Mouse (Mus musculus) mouse embryonic stem cell (cell line): ENCODE measurements around the gene Slc27a5.

Experiments
- in situ Hi-C, 2 experiments: fragments of 300-500 bp; cut with MboI; formaldehyde crosslinking; loops; 1 replicate in 1 of 2; 3 replicates in 1 of 2; pipeline ENCODE4 v1.14.3; 2019 to 2020; ENCODE audit warnings: low sequenced_read_pairs in 2 of 2, low pct_unique_long_range_greater_than_20kb in 1 of 2, mixed read lengths in 1 of 2; ENCODE audit not compliant: unreplicated experiment in 1 of 2

Slc27a5 gene

DNA sequence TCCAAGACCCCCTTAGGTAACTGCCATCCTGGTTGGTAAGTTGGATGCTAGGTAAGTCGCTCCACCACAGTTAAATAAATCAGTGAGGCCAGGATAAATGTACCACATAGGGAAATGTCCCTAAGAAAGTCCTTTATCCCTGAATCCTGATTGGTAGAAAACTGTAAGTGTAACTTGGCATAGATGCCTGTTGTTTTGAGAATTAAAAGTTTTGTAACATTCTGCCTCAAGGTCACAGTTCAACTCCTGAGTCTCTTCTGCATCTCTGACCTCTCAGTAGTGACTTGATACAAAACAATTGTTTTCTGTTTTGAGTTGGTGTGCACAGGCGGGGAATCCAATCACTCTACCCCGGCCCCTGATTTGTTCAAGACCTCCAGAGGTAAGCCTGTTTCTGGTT is 859 bp upstream of the Slc27a5 start, which contains the start of gene Trim28:
Trim28 (plus strand) TSS at position 264 of the 400 bp plus-strand sequence.
- in situ Hi-C loops = no loop called here

GRCm38 (mm10) chr7:12997230-12997629 is 762 bp downstream of the Slc27a5 start:
- in situ Hi-C loops = no loop called here

DNA sequence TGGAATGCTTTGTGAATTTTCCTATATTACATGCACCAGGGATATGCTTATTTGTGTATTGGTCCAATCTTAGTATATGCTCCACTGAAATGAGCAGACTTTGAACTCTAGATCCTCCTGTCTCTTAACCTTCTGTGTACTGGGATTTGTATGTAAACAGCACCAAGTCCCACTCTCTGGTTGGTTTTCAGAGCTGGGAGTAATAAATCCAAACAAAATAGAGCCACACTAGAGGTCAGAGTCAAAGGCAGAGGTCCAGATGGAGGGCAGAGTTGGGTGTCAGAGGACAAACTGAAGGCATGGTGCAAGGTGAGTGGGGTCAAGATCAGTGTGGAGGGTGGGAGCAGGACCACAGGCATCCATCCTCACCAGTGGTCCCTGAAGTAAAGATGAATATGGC is 2.1 kb downstream of the Slc27a5 start:
- in situ Hi-C loops = no loop called here

GRCm38 (mm10) chr7:12993148-12993547 is 4.8 kb downstream of the Slc27a5 start:
- in situ Hi-C loops = no loop called here

- in situ Hi-C loops = no loop called here
These were observed 5.8 kb downstream of the Slc27a5 start for GRCm38 (mm10) chr7:12992222-12992621.

DNA sequence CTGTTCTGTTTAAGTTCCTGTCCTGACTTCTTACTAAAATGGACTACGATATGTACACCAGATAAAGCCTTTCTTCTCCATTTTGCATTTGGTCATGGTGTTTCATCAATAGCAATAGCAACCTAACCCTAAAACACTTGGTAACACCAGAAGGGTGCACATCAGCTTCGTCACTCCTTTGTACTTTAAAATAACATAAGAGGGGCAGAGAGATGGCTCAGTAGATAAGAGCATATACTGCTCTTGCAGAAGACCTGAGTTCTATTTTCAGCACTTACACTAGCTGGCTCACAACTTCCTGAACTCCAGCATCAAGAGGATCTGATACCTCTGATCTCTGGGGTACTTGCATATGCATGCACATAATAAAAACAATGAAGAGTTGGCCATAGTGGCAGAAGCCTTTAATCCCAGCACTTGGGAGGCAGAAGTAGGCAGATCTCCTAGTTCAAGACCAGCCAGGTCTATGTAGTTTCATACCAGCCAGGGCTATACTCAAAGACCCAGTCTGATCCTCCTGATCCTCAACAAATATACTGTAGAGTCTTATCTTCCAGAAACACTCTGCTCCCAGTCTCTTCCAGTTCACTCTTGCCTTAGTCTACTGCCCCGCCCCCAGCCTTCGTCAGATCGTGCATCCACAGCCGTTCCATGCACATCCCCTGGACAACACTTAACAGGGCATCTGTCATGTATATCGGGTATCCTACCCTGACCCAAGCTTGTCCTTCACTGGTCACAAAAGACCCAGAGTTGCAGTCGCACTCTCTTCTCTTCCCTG is 10.4 kb downstream of the Slc27a5 start:
- in situ Hi-C loops = no loop called here

- in situ Hi-C loops = no loop called here
These were observed 11.1 kb downstream of the Slc27a5 start for GRCm38 (mm10) chr7:12986906-12987305.

DNA sequence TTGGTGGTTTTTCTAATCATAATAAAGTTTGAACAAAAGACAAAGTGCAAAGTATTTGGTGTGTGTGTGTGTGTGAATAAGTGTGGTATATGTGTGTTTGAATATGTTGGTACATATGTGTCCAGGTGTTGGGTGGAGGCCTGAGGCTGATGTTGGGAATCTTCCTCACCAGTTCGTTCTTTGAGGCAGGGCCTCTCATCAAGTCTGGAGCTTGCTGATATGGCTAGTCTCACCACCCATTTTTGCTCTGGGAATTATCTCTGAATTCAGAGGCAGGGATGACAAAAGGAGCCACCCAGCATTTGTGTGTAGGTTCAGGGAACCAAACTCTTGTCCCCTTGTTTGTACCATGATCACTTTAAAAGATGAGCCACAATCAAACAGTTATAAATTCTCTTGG is 12.3 kb downstream of the Slc27a5 start:
- in situ Hi-C loops = no loop called here

DNA sequence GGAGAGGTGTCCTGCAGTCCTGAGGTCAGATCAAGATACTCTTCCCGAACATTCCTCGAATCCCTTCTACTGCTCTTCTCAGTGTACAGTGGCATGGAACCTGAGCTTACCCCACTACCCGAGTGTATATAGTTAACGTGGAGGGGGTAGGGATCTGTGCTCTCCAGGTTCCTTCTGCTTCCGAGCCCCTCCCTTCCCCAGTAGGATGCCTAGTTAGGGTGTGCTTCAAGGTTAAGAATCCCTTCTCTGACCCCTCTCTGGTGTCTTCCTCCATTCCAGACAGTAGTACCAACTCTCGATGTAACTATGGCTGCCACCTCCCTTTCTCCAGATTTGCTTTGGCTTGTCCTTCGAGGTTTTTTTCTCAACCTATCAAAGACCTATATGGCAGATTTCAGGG is 17.7 kb downstream of the Slc27a5 start:
- in situ Hi-C loops = no loop called here

- in situ Hi-C loops = no loop called here
These were observed 18.2 kb downstream of the Slc27a5 start for GRCm38 (mm10) chr7:12979776-12980175.

GRCm38 (mm10) chr7:12978931-12979722 is 18.9 kb downstream of the Slc27a5 start:
- in situ Hi-C loops = no loop called here

DNA sequence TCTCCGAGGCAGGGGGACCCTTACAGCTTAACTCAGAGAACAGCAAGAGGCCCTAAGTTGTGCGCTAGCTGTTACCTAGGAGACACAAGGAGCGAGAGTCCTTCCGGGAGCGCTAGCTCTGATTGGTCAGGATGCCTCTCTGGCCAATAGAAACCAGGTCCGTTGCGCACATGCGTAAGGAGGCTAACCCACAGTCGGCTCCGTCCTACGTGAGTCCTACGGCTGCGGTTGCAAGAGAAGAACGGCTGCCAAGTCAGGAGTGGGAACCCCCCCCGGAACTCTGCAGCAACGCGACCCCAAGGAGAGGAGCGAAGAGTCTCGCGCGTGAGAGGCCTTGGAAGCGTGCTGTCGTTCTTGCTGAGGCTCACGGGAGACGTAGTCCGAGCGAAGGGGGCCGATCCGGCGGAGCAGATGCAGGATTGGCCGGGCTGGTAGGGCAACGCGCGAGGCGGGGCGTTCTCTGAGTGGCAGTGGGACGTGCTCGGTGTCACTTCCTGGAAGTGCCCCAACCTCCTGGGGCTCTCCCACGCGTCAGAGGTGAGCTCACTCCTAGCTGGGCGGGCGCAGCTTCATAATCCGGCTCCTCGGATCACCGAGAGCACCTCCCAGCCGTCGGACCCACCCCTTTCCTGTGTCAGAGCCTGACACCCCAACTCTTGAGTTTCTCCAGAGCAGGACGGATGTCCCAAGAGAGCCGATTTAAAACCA is 20.2 kb downstream of the Slc27a5 start, which contains the start of gene Zfp446:
Zfp446 (plus strand) TSS at position 167 of the 708 bp plus-strand sequence.
- in situ Hi-C loops = no loop called here

DNA sequence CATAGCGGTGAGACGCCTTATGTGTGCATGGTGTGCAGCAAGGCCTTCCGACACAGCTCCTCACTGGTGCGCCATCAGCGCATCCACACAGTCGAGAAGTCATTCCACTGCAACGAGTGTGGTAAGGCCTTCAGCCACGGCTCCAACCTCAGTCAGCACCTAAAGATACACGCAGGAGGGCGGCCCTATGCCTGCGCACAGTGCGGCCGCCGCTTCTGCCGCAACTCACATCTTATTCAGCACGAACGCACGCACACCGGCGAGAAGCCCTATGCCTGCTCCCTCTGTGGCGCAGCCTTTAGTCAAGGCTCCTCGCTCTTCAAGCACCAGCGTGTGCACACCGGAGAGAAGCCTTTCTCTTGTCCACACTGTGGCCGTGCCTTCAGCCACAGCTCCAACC is 27.1 kb downstream of the Slc27a5 start:
- in situ Hi-C loops = no loop called here

DNA sequence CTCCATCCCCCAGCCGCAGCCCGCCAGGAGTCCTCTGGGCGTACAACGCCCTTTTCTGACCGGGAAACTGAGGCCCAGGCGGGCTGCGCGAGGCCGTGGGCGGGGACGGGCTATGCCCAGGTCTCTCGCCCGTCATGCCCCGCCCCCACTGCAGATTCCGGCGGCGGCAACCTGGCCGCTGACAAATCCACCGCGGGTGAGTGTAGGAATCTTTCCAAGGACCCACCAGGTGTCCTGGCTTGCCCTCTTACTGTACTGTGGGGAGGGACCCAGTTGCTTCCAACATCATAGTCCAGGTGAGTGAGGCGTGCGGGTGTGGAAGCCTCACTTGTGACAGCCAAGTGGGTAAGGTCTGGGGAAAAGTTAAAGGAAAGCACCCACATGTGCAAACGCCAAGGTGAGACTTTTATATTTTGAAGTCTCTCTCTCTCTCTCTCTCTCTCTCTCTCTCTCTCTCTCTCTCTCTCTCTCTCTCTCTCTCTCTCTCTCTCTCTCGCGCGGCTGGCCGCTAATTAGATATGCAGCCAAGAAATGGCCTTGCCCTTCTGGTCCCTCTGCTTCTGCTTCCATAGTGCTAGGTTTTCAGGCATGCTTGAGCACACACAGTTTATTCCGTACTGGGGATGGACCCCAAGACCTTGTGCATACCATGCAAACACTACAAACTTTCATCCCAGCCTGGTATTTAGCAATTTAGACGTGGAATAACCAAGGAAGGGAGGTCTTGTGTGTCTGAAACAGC is 31.7 kb downstream of the Slc27a5 start:
- in situ Hi-C loops = no loop called here

- in situ Hi-C loops = no loop called here
These were observed 32.3 kb downstream of the Slc27a5 start, which contains the start of gene Zfp324 for GRCm38 (mm10) chr7:12965678-12966091. TSS of gene Zfp324 (plus strand) at chr7:12965838.

GRCm38 (mm10) chr7:12961511-12962141 is 36.4 kb downstream of the Slc27a5 start:
- in situ Hi-C loops = no loop called here

GRCm38 (mm10) chr7:12959718-12960117 is 38.3 kb downstream of the Slc27a5 start:
- in situ Hi-C loops = no loop called here

GRCm38 (mm10) chr7:12958948-12959347 is 39.0 kb downstream of the Slc27a5 start:
- in situ Hi-C loops = no loop called here
